Mouse (Mus musculus) thymus, adult 2 months (tissue): ENCODE data around the gene Rdh16f2. TPM values are rescaled to one million over a fixed set of nuclear protein-coding genes. Genes with fewer than 3 reads are reported as not detected.
A peak's percentile ranks its signal among the peaks of the same experiment; 100 is the strongest.
"Not testable (repeated sequence)": the region's sequence is repeated elsewhere in the genome, so short reads cannot be mapped to it uniquely, and the experiment has no call there.

Source experiments
- DNase-seq: peaks from one replicate; pipeline ENCODE4 v3.0.0; 2021
- H3K27ac ChIP-seq: fragments of 200-500 bp; 2 replicates; pipeline ENCODE4 v1.5.1; 2012; ENCODE audit warnings: low read length, control low read depth; ENCODE audit not compliant: control insufficient read depth, insufficient read depth
- H3K27me3 ChIP-seq: fragments of 200-500 bp; 2 replicates; pipeline ENCODE4 v1.6.1; 2012; ENCODE audit warnings: mild to moderate bottlenecking, low read length, moderate library complexity, mixed read lengths; ENCODE audit not compliant: control insufficient read depth, insufficient read depth
- H3K36me3 ChIP-seq: fragments of 200-500 bp; 2 replicates; pipeline ENCODE4 v1.6.1; 2012; ENCODE audit warnings: mild to moderate bottlenecking, low read length, moderate library complexity; ENCODE audit not compliant: control insufficient read depth, insufficient read depth
- H3K4me1 ChIP-seq: fragments of 200-500 bp; replicated peaks from 2 replicates; pipeline ENCODE4 v1.6.1; 2012; ENCODE audit warnings: low read length; ENCODE audit not compliant: control insufficient read depth, insufficient read depth
- H3K4me3 ChIP-seq: fragments of 200-500 bp; 2 replicates; pipeline ENCODE4 v1.5.1; 2012; ENCODE audit warnings: mild to moderate bottlenecking, low read length, control low read depth, moderate library complexity; ENCODE audit not compliant: control insufficient read depth, insufficient read depth
- CTCF ChIP-seq: fragments of 200-500 bp; IDR thresholded peaks from 2 replicates; pipeline ENCODE4 v1.5.1; 2012; ENCODE audit warnings: mild to moderate bottlenecking, control low read depth, low read length, moderate library complexity, borderline replicate concordance; ENCODE audit not compliant: control insufficient read depth, poor library complexity, insufficient read depth; ENCODE audit errors: extremely low read depth
- POLR2A ChIP-seq: fragments of 200-500 bp; IDR thresholded peaks from 2 replicates; pipeline ENCODE4 v1.6.1; 2012; ENCODE audit warnings: mild to moderate bottlenecking, low read length, control low read depth, moderate library complexity; ENCODE audit not compliant: control insufficient read depth, poor library complexity, insufficient read depth; ENCODE audit errors: extremely low read depth
- WGBS: fragments of 180-500 bp; shearing (Covaris S2); methylation state at CpG from one replicate; pipeline ENCODE4 v1.1.7; 2018; 5-methylcytosine and 5-hydroxymethylcytosine counted together
- polyA plus RNA-seq: library from polyadenylated mRNA; depleted of rRNA; stranded (reverse); fragments of >200 nt; gene quantifications from 2 replicates; pipeline ENCODE4 v1.2.3, GENCODE M21; 2012

Rdh16f2 gene
- polyA plus RNA-seq, 1 experiment: not detected

DNA sequence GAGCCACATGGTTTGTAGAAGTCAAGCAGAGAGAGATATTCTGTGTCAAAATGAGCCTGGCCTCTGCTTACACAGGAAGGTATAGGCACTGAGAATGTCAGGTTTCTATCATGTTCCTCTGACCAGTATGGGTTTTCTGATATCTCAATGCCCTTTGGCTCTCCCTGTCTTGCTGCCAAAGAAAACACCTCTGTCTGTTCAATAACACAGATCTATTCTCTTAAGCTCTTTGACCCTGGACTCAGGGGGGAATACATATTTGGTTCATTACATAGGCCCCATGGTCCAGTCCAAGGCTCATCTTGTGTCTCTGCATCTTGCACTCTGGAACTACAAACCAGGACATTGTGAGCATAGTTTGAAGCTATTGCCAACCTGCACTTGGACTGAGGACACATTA lies 22.3 kb downstream of the Rdh16f2 start, which contains the start of gene Rdh7:
Gene Rdh7, minus strand, starts transcription at position 213 of the 400 bp plus-strand sequence.
- Histone ChIP-seq H3K4me3 (no peak within 1 kb of the TSS), H3K4me1 (peaks cover 2% of the 10 kb centered on the region; the same call in 1 of the 2 replicates), H3K27ac (no peak within 1 kb of the TSS), H3K36me3 (no peaks in the 10 kb centered on the region), H3K27me3 (no peaks in the 10 kb centered on the region)
- DNase-seq: no peak
- TF ChIP-seq CTCF (no peak), POLR2A (no peak)

DNA sequence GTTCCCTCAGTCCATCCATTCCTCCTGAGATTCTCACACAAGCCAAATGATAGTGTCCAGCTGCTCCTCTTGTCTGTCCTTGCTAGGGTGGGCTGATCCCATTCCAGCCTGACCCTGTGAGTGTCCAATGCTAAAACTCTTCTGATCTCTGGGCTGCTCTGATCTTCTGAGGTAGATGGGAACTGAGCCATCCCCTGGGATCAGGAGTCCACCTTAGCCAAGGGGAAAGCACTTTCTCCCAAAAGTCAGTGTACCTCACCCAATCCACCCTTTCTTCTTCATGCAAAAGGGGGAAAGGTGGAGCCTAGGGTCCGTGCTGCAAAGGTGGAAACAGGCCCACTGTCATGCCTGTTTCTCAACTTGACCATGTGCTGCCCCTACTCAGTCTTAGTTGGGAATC lies 25.2 kb downstream of the Rdh16f2 start:
- 88% methylated on average over 1 of the region's 1 CpGs for WGBS
- peaks cover 4% of the 10 kb centered on the region; the same call in 1 of the 2 replicates for H3K4me1 ChIP-seq
- no peak for DNase-seq
- no peaks in the 10 kb centered on the region for H3K27me3 ChIP-seq
- no peak overlapping the region for H3K4me3 ChIP-seq
- H3K36me3 ChIP-seq: no peaks in the 10 kb centered on the region
- no peak for TF ChIP-seq CTCF
- TF ChIP-seq POLR2A: no peak
- H3K27ac ChIP-seq: no peak overlapping the region

DNA sequence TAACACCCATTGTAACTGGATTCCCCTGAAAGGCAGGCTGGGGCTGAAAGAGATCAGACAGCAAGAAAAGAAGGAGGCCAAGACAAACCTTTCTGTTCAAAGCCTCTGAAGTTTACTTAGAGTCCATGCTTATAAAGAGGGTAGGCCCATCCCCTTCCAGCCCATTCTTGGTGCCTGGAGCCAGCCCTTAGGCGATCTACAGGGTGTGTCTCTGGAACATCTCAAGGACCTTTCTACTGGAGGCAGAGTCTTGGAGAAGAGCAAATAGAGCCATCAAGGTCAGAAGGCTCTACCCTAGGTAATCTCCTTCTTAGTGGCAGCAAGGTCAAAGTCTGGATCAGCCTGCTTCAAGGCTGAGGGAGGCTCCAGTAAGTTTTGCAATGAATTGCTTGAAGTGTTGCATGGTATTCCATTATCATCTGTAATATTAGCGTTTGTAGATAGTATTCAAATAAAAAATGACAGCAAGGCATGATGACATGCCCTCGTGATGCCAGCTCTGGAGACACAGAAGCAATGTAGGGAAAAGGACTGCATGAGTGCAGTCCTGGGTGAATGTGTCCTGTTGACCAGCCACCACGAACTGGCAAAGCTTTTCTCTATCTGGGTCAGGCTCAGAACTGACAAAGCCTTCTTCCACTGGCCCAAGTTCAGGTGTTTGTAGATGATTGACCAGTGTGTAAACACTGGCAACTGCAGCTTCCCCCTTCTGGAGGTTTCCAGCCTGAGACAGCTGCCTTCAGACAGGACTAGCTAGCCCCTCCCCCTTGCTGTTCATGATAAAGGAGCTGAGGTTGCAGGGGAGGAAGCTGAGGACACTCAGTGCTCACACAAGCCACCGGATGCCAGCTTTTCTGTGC lies 27.1 kb downstream of the Rdh16f2 start:
- not testable (repeated sequence) for H3K36me3 ChIP-seq, H3K4me1 ChIP-seq, H3K27me3 ChIP-seq, H3K27ac ChIP-seq, H3K4me3 ChIP-seq
- WGBS: 55% methylated on average over 5 of the region's 5 CpGs
- DNase-seq: peak; percentile 21

DNA sequence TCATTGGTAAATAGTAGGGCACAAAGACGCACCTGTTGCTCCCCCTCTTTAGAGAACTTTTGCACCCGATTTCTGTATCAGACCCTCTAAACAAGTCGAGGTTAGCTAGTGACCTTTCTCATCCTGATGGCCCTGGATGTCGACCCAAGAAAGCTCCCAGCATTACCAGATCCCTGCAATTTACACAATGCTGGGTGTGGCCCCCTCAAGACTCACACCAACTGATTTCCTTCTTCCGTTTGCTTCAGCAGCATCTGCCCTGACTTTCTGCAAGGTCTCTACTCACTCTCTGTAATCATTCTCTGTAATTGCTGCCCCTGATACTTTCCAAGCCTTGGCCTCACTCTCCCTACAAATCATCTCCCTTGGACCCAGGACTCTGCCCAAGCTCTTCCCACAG lies 30.4 kb downstream of the Rdh16f2 start:
- WGBS: 65% methylated on average over 5 of the region's 5 CpGs
- peaks cover 4% of the 10 kb centered on the region; the same call in 1 of the 2 replicates for H3K4me1 ChIP-seq

DNA sequence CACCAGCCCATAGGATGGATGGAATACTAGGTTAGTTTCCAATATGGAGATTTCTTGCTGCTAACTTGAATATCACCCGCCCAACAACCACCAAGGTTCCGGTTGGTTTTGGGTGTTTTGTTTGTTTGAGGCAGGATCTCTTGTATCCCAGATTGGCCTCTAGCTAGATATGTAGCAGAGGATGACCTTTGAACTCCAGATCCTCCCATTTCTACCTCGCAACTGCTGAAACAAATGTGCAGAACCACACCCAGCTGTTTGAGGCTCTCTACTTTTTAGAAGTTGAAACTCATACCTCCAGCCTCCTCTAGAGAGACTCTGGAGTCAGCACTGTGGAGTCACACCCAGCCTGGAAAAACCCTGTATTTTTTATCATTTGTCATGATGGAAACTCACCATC lies 31.2 kb downstream of the Rdh16f2 start:
- no peak for DNase-seq
- TF ChIP-seq CTCF (no peak), POLR2A (no peak)
- Histone ChIP-seq H3K27me3 (no peaks in the 10 kb centered on the region), H3K27ac (no peak overlapping the region), H3K4me3 (no peak overlapping the region), H3K36me3 (no peaks in the 10 kb centered on the region), H3K4me1 (peaks cover 4% of the 10 kb centered on the region; the same call in 1 of the 2 replicates)
- 89% methylated on average over 3 of the region's 3 CpGs for WGBS

More for the DNA sequence above, 30.4 kb downstream of the Rdh16f2 start:
- H3K27me3 ChIP-seq: no peaks in the 10 kb centered on the region
- DNase-seq: no peak
- H3K4me3 ChIP-seq: no peak overlapping the region
- TF ChIP-seq POLR2A (no peak), CTCF (no peak)
- no peak overlapping the region for H3K27ac ChIP-seq
- H3K36me3 ChIP-seq: no peaks in the 10 kb centered on the region

DNA sequence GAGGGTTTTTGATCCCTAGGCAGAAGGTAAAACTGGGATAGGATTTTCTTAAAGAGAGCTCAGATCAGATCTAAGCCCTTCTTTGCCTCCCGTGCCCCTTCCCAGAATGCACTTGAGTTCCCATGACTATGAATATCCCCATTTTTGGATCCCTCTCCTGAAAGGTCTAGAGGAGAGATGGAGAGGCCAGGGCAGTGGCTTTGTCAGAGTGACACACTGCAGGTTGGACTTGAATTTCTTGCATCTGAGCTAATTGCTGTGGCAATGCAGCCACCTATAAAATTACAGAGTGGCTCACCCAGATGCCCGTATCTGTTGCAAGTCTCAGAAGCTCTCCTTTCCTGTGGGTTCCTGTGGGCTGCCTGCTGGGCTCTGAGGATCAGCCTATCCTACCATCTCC lies 31.9 kb downstream of the Rdh16f2 start, which contains the start of gene Sdr9c7:
Gene Sdr9c7, plus strand, starts transcription at position 301 of the 400 bp plus-strand sequence.
- Histone ChIP-seq H3K27me3 (no peaks in the 10 kb centered on the region), H3K27ac (no peak within 1 kb of the TSS), H3K36me3 (no peaks in the 10 kb centered on the region), H3K4me3 (no peak within 1 kb of the TSS), H3K4me1 (peaks cover 4% of the 10 kb centered on the region; the same call in 1 of the 2 replicates)
- TF ChIP-seq CTCF (no peak), POLR2A (no peak)
- no peak for DNase-seq
- 73% methylated on average over 2 of the region's 2 CpGs for WGBS

- no peak for DNase-seq
- WGBS: 66% methylated on average over 5 of the region's 5 CpGs
- no peaks in the 10 kb centered on the region for H3K4me1 ChIP-seq
- TF ChIP-seq POLR2A (no peak), CTCF (no peak)
- no peaks in the 10 kb centered on the region for H3K36me3 ChIP-seq
- no peak overlapping the region for H3K4me3 ChIP-seq
- no peak overlapping the region for H3K27ac ChIP-seq
- H3K27me3 ChIP-seq: no peaks in the 10 kb centered on the region
Measured at GRCm38 (mm10) chr10:127899783-127900182, 33.5 kb downstream of the Rdh16f2 start.
